Mouse (Mus musculus): ENCODE results near the gene Coro2a. TPM values are rescaled to one million over a fixed set of nuclear protein-coding genes. Genes with fewer than 3 reads are reported as not detected.

The Coro2a gene
- polyA plus RNA-seq, 1 experiment from 2014 or later, result 5.9 TPM

DNA sequence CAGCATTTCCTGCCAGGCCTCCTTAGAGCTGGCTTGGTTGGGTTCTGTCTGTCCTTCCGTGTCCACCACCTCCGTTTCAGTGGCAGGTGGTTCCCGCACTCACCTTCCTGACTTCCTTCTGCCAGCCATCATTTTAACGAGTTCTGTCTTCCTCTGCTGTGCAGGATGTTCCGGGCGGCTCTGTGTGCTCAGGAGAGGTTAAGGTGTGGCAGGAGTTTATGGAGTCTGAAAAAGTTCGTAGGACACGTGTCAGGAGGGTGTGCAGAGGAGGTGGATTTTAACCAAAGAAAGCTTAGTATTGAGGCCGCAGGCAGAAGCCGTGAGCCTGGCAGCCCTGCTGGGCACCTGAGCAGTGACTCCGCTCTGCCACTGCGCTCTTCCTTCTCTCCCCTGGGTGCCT lies 106.5 kb downstream of the Coro2a start:
- H3K9me3 ChIP-seq, result no peaks in the 10 kb centered on the region
- peaks cover 66% of the 10 kb centered on the region for H3K27me3 ChIP-seq (ENCODE audit: insufficient read depth, poor library complexity, severe bottlenecking)
- peaks cover 9% of the 10 kb centered on the region for H3K4me1 ChIP-seq (replicated peaks)
- peaks cover 65% of the 10 kb centered on the region for H3K36me3 ChIP-seq
- no peak overlapping the region for H3K27ac ChIP-seq
- 89% methylated on average over 12 of the region's 12 CpGs for WGBS
- no peak overlapping the region for H3K4me3 ChIP-seq
- DNase-seq (ENCODE audit: low spot score), result no peak

DNA sequence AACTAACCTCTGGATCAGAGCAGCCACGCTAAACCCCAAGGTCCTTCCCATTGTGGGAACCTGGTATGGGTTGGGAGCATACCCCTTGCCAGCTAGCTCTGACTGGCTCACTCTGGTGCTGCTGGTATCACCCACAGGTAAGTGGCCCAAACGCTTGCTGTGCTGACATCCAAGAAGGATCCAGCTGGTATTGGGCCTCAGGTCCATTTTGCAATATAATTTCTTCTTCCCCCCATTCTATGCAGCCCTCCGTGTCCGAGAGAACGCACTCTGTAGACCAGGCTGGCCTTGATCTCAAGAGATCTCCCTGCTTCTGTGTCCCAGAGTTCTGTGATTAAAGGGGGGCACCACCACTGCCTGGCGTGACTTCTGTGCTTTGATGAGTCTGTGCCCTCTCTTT lies 108.9 kb downstream of the Coro2a start:
- 91% methylated on average over 6 of the region's 6 CpGs for WGBS
- Histone ChIP-seq H3K4me3 (no peak overlapping the region), H3K9me3 (no peaks in the 10 kb centered on the region), H3K4me1 (replicated peaks) (peaks cover 9% of the 10 kb centered on the region), H3K27ac (no peak overlapping the region), H3K36me3 (peaks cover 51% of the 10 kb centered on the region), H3K27me3 (ENCODE audit: insufficient read depth, poor library complexity, severe bottlenecking) (peaks cover 52% of the 10 kb centered on the region)
- DNase-seq (ENCODE audit: low spot score), result no peak

GRCm38 (mm10) chr4:46489028-46489925 lies 112.7 kb downstream of the Coro2a start, which contains the start of gene Nans:
Gene Nans (plus strand): TSS chr4:46489248.
- H3K36me3 ChIP-seq, result peaks cover 25% of the 10 kb centered on the region
- peaks cover 15% of the 10 kb centered on the region for H3K4me1 ChIP-seq (replicated peaks)
- peak within 1 kb of the TSS; percentile 89 for H3K27ac ChIP-seq
- peak; percentile 94 for DNase-seq (ENCODE audit: low spot score)
- H3K27me3 ChIP-seq (ENCODE audit: insufficient read depth, poor library complexity, severe bottlenecking), result peaks cover 18% of the 10 kb centered on the region; the same call in 1 of the 2 replicates
- WGBS, result under 1% methylated on average over 58 of the region's 58 CpGs
- H3K4me3 ChIP-seq, result peak within 1 kb of the TSS; percentile 80
- H3K9me3 ChIP-seq, result no peaks in the 10 kb centered on the region

DNA sequence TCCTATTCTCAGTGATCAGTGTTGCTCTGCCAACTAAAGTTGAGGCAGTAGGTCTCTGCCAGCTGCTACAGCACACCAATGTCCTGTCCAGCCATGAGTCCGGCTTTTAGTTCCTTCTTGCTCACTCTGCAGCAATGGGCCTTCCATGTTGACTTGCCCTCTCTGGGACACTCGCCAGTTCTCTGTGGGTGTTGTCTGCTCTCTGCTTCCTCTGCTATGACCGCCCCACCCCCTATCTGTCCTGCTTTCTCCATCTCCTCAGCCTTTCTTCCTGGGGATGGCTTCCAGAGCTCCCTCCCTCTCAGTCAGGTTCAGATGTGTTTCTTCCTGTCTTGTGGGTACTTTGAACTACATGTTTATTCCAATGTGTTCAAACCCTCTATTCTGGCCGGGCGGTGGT lies 114.7 kb downstream of the Coro2a start:
- DNase-seq (ENCODE audit: low spot score), result no peak
- H3K27ac ChIP-seq, result no peak overlapping the region
- 94% methylated on average over 5 of the region's 5 CpGs for WGBS
- H3K4me1 ChIP-seq (replicated peaks), result peaks cover 15% of the 10 kb centered on the region
- peaks cover 6% of the 10 kb centered on the region; the same call in 1 of the 2 replicates for H3K36me3 ChIP-seq
- H3K9me3 ChIP-seq, result no peaks in the 10 kb centered on the region
- H3K27me3 ChIP-seq (ENCODE audit: insufficient read depth, poor library complexity, severe bottlenecking), result no peaks in the 10 kb centered on the region
- H3K4me3 ChIP-seq, result no peak overlapping the region

Other genes starting within 250 kb of the Coro2a start
- 10.4 and 11.9 TPM in 2 replicates for gene Trmo, start 212.8 kb downstream of the Coro2a start, polyA plus RNA-seq (2016; fragmentation: Nextera tagmentation; extraction: Ambion mirVana)
- gene Hemgn, start 188.7 kb downstream of the Coro2a start, polyA plus RNA-seq (2016; fragmentation: Nextera tagmentation; extraction: Ambion mirVana), result 13.2 and 14.3 TPM in 2 replicates
- gene Anp32b, start 151.3 kb downstream of the Coro2a start, polyA plus RNA-seq (2016; fragmentation: Nextera tagmentation; extraction: Ambion mirVana), result 250 and 377 TPM in 2 replicates
- gene Nans, start 113.0 kb downstream of the Coro2a start, polyA plus RNA-seq (2016; fragmentation: Nextera tagmentation; extraction: Ambion mirVana), result 79.1 and 80.5 TPM in 2 replicates
- gene Trim14, start 66.1 kb downstream of the Coro2a start, polyA plus RNA-seq (2016; fragmentation: Nextera tagmentation; extraction: Ambion mirVana), result 0.94 and 1.2 TPM in 2 replicates
- 1.2 and 2.0 TPM in 2 replicates for gene Tbc1d2, start 48.0 kb upstream of the Coro2a start, polyA plus RNA-seq (2016; fragmentation: Nextera tagmentation; extraction: Ambion mirVana)